Mouse (Mus musculus) layer of hippocampus, adult 11-12 months (tissue): ENCODE measurements around the gene Tec.

Experiments used
- DNase-seq: peaks from one replicate; pipeline ENCODE4 v3.0.0; 2022; ENCODE audit warnings: low spot score

Gene Tec

DNA sequence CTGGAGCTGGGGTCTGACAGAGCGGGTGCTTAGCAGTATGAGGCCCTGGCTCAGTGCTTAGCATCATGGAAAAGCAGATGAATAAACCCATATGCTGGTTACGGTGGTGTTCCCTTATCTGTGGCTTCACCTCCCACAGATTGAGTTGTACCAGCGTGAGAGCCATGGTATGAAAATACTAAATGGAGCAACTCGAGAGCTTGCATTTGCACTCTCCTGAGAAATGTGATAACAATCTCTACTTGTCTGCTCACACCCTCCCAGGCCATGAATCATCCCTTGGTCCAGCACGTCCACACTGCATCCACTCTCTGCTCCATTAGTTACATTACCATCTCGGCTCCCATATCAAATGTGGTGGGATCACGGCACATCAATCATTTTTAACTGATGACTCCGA lies 84.3 kb downstream of the Tec start:
- DNase-seq, result no peak

DNA sequence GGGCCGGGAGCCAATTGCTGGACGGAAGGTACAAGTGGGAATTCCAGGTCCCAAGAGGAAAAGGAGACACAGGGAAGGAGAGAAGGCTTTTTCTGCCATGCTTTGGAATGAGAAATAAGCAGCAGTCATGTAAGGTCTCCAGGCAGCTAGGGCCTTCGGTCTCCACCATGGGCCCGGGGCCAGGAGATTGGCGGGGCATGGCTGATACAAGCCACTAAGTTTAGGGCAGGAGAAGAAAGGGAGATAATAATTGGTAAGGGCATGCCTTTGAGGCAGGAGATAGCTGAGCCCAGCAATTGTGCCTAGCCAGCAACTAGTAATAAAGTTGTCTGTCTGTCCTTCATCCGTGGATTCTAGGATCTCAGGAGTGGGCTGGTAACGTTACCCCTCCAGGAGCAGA lies 85.2 kb downstream of the Tec start:
- DNase-seq, result no peak

DNA sequence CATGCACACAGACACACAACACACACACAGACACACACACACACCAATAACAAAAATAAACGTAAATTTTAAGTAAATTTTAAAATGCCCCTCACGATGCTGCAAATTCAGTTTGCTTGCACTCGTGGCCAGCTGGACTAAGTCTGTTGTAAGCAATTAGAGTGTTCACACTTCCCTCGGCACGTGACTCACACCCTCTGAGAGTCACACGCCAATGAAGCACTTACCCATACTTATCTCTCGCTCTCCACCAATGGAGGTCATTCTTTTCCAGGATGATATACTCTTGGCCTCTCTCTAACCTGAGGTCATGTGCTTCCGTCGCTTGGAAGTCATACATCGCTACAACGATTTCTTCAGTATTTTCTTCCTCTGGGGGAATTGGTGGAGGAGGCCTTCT lies 86.5 kb downstream of the Tec start:
- DNase-seq, result no peak

DNA sequence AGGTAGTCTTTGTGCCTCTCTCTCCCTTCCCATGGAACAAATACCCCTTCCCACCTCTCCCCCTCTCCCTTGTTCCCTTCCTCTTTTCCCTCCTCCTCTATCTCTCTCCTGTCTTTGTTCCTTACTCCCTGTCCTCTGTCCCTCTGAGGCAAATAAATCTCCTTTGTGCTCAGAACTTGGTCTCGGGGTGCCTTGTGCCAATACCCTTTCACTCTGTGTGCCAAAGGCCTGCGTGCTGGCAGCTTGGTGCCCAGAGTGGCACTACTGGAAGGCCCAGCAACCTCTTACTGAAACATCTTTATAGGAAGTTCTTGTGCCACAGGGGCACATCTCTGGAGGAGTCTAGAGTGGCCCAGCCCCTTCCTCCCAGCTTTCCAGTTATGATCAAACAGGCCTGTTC lies 91.7 kb downstream of the Tec start:
- DNase-seq, result no peak

DNA sequence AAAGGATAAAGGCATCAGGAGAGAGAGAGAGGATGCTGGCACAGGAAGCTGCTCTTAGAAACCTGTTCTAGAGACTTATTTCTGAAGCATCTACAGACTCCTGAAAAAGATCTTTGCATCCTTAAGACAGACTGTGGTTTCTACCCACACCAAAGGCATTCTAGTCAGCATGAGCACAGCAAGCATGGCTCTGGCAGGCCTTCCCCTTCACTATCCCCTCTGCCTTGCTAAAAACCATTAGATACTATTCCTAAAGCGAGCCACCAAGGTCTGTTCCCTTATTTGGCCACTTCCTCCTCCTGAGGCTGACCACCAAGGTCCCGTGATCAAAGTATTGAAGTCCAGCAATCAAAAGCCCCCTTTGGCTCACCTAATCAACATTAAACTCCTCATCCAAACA lies 92.2 kb downstream of the Tec start:
- DNase-seq, result no peak

DNA sequence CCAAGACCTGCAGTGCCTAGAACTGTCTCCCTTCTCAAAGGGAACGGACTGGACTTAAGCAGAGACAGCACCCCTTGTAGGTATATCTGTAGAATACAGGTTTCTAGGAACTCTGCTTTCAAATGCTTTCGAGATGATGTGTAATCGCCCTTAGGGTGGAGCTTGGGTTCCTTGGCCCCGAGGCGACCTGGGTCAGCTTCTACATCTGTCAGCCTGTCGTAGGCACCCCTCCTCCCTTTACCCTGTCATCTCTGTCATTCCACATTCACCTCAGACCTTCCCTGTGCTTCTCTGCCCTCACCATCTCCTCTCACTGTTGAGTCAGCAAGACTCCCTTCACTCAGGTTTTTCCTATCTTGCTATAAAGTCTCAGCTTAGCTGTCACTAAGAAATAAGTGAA lies 98.4 kb downstream of the Tec start:
- DNase-seq, result no peak

DNA sequence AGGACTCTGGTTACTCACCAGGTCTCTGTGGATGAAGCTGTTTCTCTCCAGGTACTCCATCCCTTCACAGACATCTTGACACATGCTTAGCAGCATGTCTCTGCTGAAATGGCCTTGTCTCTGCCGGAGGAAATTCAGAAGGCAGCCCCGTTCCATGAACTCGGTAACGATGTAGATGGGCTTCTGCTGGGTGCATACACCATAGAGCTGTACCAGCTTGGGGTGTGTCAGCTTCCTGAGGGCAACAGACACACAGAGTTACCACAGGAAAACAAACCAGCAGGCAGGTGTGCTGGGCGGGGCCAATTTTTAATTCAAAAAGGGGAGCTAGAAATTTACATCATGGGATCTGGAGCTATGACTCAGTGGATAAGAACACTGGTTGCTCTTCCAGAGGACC lies 104.7 kb downstream of the Tec start:
- DNase-seq, result no peak

DNA sequence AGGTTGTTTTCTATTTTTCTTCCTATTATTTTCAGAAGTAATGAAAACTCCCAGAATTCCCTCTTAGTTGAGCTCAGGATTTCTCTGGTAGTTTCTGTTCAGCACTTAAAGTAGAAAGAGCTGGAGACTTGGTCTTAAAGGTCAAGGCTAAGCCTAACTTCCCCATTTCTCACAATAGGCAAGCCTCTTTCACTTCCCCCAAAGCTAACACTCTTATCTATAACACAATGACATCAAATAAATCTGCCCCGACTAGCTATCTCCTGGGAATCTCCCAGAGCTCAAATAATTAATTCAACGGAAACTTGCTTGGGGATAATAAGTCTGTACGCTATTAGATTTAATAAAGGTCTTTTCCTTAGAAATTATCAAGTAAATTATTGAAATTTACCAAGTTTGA lies 105.3 kb downstream of the Tec start:
- no peak for DNase-seq

DNA sequence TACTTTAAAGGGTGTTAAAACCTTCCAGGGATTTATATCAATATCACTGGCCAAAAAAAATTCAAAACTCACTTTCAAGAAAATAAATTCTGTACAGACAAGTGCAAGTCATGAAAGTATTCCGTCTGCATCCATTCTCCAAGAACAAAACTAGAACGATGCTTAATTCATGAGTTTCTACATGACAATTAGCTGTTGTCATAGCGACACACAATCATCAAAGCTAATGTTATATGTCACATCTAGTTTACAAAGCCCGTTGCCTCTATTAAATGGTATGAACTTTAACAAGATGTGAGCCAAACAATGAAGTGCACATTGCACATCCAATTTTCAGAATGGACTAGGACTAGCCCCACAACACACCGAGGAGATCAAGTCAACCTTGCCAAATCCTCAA lies 106.5 kb downstream of the Tec start:
- DNase-seq, result no peak

DNA sequence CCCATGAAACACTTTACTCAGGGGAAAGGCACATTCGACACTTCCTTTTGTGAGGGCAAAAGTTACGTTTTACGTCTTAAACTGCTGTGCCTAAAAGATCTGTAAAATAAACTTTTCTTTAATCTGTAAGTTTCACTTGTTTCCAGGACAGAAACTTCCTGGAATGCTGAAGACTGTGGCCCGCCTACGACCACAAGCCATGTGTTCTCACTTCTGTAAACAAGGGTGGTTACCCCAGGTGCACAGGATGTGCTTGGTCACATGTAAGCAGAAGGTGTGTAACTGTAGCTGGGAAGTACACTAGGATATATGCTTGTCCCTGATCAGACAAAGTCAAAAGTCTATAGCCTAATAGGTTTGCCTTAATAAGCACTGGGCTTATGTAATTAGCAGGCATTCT lies 107.0 kb downstream of the Tec start:
- no peak for DNase-seq

DNA sequence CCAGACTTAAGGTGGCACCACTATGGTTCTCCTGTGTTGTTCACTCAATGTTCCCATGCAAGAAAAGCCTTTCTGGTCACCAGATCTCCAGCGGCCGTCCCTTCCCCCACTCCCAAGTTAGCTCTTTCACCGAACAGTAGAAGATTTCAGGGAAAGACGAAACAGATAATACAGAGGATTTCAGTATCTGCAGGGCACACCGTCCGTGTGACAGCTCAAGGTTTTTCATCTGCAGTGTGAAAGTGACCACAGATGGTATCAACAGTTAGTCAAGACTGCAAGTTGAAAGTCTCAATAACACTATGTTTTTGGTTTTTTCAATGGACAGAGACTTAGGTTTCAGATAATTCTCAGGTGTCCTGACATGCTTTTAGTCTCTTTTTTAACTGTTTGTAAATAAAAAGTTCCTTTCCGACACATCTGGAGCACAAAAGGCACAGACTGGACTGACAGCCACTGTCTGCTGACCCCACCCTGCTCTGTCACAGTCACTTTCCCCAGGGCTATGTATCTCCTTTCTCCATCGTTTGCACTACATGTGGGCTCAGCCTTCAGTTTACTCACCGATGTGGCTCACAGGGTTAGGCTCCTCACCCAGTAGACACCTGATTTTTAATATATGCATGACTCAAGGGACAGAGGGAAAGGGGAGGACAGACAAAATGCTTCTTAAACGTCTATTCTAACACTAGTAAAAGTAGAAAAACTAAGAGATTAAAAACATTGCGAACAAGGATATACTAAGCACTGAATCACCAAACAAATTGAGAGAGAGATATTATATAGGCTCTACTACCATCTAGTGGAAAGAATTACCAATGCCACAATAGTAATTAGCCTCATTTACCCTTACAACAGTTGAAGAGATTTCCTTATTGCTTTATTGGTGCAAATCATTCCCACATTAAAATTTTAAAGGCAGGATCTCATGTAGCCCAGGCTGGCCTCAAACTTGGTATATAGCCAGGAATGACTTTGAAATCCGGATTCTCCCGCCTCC lies 109.1 kb downstream of the Tec start:
- DNase-seq, result no peak

DNA sequence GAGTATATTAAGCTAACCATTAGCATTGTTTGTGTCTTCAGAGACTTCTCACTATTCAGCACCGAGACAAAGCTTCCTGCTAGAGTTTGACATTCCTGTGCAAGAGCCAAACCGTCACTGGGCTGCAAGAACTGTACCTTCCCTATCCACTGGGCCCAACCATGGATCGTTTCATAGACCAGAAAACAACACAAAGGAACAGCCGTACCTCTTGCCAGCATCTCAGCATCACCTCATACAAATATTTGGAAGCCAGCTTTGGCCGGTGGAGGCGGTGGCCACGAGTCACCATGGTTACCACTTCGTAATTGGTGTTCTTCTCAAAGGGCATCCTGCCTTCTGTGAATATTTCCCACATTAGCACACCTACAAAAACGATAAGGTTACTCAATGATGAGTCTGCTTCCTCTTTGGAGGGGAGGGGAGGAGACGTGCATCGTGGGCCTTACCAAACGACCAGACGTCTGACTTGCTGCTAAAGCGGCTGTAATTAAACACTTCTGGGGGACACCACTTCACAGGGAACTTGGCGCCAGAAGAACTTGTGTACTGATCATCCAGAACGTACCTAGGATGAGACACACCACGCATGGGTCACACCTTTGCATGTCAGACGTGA lies 111.0 kb downstream of the Tec start:
- no peak for DNase-seq

DNA sequence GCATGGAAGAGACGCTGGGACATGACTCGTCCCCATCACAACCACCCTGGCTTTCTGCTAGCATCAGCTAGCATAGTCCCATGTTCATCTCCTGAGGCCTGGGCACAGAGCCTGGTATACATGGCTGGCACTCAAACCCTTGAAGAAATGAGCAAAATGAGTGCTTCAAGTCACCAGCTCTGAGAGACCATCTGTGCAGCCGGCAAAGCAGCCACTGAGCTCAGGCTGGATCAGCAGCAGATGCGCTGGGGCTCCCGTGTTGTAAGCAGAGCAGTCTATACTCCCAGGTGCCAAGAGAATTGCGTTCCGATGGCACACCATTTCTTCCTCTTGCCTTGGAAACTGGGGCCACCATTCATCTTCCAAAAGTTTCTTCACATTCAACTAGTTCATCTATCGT lies 112.3 kb downstream of the Tec start:
- peak; percentile 50 for DNase-seq

DNA sequence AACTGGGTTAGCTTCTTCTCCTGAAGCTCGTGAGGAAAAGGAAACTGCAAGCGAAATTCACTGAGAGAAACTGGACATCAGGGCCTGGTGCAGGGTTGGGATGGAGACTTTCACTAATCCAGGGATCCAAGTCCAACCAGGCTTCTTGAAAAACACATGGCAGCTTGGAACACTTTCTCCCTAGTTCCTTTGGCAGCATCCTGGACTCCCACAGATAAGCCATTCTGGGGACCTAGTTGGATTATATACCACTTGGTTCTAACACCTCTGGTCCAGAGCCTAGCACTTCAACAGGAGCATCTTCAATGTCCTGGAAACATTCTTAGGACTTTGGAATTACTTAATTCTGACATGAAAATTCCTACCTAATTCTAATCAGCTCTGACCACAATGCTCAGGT lies 113.2 kb downstream of the Tec start:
- DNase-seq, result no peak

DNA sequence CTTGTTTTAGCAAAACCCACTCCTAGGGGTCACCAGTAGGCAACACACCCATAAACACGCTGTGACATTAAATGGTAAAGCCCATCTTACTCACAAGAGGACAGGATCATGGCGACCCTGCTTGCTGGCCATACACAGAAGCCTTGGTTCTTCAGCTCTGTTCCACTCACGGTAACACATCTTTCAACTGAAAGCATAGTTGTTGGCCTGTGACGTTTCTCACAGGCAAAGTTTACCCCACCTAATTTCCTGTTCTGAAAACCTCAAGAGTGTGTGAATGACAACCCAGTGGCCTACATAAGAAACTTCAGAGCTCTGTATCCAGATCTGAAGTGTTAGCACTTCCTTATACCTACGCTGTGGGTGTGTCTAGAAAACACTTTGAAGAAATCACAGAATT lies 115.7 kb downstream of the Tec start, which contains the start of gene Txk:
TSS of gene Txk (minus strand) at position 193 of the 400 bp plus-strand sequence.
- DNase-seq, result no peak

DNA sequence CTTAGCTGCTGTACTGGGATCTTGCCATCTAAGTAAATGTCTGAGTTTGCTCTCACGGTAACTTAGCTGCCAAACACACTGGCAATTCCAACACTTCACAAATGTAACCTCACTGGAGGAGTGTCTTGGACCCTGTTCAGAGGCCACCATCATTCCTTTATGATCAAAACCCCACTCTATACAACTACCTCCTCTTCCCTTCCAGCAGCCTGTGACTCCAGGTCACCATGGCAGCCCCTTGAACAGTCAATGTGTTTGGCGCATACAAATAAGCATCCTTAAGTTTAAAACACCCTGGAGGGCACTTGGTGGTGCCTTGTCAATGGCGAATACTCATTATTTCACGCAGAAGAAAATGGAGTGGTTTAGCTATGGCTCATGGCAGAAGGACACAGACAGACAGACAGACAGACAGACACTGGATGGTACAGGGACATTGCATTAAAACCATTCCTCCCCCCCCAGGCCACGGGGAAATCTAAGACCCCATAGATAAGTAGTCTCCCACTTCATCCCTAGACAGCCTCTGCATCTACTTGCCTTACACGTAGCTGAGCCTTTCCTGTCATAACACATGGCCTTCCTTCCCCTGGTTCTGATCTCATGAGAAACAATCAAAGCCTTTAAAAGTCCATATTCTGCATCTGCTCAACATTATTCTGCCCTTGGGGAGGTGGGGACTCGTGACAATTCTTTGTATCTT lies 117.1 kb downstream of the Tec start:
- no peak for DNase-seq

DNA sequence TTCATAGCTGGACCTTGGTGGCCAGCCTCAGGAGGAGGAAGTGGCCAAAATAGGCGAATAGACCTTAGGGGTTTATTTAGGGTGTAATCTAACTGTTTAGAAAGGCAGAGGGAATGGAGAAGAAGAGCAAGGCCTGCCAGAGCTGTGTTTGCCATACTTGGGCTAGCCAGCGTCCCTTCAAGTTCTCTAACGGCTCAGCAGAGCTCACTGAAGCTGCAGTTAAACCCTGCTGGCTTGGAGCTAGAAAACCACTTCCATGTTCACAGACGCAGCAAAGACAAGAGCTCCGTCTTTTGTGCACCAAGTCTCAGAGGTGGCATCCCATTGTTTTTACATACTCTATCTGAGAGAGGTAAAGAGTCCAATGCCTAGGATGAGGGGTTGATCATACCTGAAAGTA lies 118.1 kb downstream of the Tec start:
- DNase-seq, result no peak

DNA sequence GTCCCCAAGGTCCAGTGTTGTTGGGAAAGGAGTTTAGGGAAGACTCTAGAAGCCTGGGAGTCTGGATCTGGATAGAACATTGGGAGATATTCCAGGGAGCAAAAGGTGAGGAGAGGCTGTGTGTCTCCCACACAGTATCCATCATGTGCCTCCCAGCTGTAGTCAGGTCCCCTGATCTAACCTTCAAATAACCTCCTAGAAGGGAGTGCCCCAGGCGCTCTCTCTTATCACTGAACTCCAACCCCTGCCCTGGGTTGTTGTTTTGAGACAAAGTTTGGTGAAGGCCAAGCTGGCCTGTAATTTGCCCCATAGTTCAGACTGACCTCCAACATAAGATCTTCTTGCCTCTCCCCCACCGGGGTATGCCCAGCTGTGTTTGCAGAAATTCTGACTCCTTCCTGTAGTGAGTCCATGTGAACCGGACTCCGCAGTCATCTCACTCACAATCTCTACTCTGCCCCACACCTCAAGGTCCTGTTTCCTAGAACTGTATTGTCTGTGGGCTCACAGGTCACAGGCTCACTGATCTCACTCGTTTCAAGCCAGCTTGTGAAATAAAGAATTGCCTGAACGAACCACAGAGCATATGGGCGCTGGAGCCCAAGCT lies 119.5 kb downstream of the Tec start:
- DNase-seq, result no peak

DNA sequence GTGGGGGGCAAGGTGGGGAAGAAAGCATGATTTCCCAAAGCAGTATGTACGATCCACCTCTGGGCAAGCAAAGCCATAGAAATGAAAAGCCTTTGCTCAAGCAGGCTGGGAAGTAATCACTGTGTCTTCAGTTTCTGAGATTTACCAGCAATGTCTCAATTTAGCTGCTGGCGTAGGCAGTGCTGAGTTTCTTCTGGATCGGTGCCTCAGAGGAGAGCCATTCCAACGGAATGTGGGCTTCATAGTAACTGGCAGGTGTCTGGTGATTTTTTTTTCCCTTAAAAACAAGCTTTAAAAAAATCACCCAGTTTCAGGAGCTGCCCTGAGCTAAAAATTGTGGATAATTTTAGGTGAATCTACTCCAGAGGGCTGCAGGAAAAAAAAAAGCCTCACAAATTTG lies 120.9 kb downstream of the Tec start:
- DNase-seq, result peak; percentile 35

DNA sequence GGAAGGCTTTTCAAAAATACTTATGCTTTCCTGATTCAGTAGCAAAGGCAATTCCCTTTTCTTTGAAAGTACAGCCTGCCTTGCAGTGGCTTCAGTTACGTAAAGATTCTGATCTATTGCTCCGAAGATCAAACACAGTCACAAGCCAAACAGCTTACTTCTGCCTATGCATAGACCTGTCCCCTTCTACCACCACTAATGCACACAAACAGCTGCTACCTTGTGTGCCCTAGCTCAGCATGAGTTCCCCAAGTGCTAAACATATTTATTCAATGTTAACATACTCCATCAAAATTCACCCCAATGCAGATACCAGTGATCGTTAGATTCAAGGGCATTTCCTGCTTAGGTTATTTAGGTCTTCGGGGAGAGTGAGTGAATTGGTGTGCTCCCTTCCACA lies 121.8 kb downstream of the Tec start:
- no peak for DNase-seq

DNA sequence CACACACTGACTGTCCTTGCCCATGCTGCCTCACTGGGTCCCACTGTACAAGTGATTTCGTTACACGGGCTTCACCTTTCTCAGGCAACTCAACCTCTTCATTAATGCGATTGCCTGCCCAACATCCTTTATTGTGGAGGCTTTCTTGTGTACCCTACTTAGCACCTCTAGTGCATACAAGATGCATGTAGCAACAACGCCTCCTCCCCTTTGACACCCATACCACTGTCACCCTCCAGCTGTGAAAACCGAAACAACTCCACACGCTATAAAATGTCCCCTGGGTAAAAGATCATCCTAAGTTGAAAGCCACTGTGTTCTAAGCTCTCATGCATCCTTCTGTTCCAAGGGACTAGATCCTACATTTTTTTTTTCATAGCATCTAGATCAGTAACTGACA lies 125.2 kb downstream of the Tec start:
- DNase-seq, result no peak

DNA sequence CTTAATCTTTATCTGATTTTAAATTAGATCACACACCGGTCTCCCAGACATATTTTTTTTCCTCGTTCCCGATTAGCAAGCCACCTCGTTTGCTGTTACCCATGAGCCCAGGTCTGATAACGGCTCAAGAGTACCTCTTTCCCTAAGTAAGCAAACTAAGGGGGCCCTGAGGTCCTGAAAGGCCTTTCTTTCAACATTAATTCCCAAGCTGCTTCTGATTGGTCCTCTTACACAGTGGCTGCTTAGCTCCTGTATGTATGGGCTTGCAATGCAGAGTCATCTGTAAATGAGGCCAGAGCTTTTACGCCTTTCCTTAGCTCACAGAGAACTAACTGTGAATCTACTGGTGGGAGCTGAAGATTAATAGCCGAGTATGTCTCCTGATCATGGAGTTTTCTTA lies 131.4 kb downstream of the Tec start:
- DNase-seq, result no peak

DNA sequence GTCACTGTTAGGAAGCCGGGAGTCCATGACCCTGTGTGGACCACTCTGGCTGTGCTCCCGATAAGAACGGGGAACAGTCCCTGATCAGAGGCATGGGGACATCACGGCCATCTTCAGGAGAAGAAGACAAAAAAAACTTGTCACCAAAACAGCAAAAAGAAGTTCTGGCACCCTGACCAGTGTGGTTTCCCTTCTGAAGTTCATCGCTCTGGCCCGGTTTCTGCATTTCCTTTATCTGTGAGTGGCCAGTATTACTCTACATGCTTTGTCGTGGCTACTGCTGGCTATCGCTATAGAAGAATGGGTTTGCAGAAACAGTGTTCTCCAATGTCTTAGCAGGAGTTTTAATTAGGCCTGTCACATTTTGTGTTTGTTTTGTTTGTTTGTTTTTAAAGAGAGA lies 131.8 kb downstream of the Tec start:
- no peak for DNase-seq
